Mouse (Mus musculus) ES-E14 (cell line): ENCODE results near the gene C1d.

Source experiments
- CHD2 ChIP-seq: IDR thresholded peaks from 2 replicates; pipeline ENCODE4 v1.6.1; 2014; ENCODE audit warnings: mild to moderate bottlenecking, low read depth, low read length, inconsistent platforms
- ZC3H11A ChIP-seq: IDR thresholded peaks from 2 replicates; pipeline ENCODE4 v1.6.1; 2012; ENCODE audit warnings: low read depth, mild to moderate bottlenecking, inconsistent platforms, low read length, borderline replicate concordance

DNA sequence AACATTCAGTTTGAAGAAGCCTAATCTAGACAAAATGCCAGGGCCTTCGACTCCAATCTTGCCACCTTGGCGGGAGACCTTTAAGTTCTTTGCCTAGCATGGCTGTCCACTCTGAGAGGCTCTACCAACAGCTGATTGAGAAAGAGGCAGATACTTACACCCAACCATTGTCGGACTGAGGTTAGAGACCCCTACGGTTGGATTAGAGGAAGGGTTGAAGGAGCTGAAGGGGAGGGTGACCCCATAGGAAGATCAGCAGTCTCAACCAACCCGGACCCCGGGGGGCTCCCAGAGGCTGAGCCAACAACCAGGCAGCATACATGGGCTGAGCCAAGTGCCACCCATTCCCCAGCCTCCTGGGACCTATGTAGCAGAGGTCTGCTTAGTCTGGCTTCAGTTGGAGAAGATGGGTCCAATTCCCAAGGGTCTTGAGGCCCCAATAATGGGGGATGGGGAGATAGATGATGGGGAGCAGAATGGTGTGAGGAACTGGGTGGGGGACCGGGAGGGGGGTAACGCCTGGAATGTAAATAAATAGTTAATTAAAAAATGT is 490 bp upstream of the C1d start:
- TF ChIP-seq ZC3H11A, result no peak
- no peak for TF ChIP-seq CHD2
